Mouse (Mus musculus): ENCODE measurements around the gene Mutyh. TPM values are rescaled to one million over a fixed set of nuclear protein-coding genes. Genes with fewer than 3 reads are reported as not detected.

Mutyh gene
- 4.5 and 8.2 TPM in 2 replicates for total RNA-seq (2023)

GRCm38 (mm10) chr4:116807197-116808129 is at the start of gene Mutyh, which contains the start of gene Toe1:
TSS of gene Mutyh (plus strand) at chr4:116807723.
TSS of gene Toe1 (minus strand) at chr4:116807640.

GRCm38 (mm10) chr4:116821694-116822016 is 14.1 kb downstream of the Mutyh start, which contains the start of gene Hpdl:
TSS of gene Hpdl (minus strand) at chr4:116821707.

Other genes starting within 250 kb of the Mutyh start
- 6.8 and 8.6 TPM in 2 replicates for gene Ccdc17, start 211.1 kb upstream of the Mutyh start, total RNA-seq (2023)
- 59.3 and 72.8 TPM in 2 replicates for gene Nasp, start 179.8 kb upstream of the Mutyh start, total RNA-seq (2023)
- gene Akr1a1, start 156.0 kb upstream of the Mutyh start, total RNA-seq (2023): 199 and 214 TPM in 2 replicates
- gene Prdx1, start 122.2 kb upstream of the Mutyh start, total RNA-seq (2023): 83.8 and 98.8 TPM in 2 replicates
- gene Mmachc, start 99.3 kb upstream of the Mutyh start, total RNA-seq (2023): 1.5 and 2.7 TPM in 2 replicates
- gene Ccdc163, start 99.2 kb upstream of the Mutyh start, total RNA-seq (2023): 9.9 and 13.5 TPM in 2 replicates
- gene Tesk2, start 86.8 kb upstream of the Mutyh start, total RNA-seq (2023): 33.0 and 44.2 TPM in 2 replicates
- gene Toe1, start 83 bp upstream of the Mutyh start, total RNA-seq (2023): 11.6 and 16.3 TPM in 2 replicates
- not detected in 2 replicates for gene Hpdl, start 14.0 kb downstream of the Mutyh start, total RNA-seq (2023)
- gene Zswim5, start 69.7 kb downstream of the Mutyh start, total RNA-seq (2023): not detected in 2 replicates
- 30.5 and 44.3 TPM in 2 replicates for gene Urod, start 186.7 kb downstream of the Mutyh start, total RNA-seq (2023)
- 28.2 and 42.0 TPM in 2 replicates for gene Hectd3, start 187.6 kb downstream of the Mutyh start, total RNA-seq (2023)
- 2.9 and 3.8 TPM in 2 replicates for gene Eif2b3, start 211.7 kb downstream of the Mutyh start, total RNA-seq (2023)

Measured in neutrophil, adult 65 days (primary cell).